Mouse (Mus musculus): ENCODE results near the gene Nipal4.
"Not testable (repeated sequence)": the region's sequence is repeated elsewhere in the genome, so short reads cannot be mapped to it uniquely, and the experiment has no call there.

Gene Nipal4

GRCm38 (mm10) chr11:46165866-46166585 is at the start of gene Nipal4:
TSS of gene Nipal4 (minus strand) at chr11:46166508.
- DNase-seq (ENCODE audit: low spot score in 2 of 2) = peak in 1 of 2 experiments; percentile 17

- DNase-seq (ENCODE audit: low spot score in 2 of 2) = peak in 1 of 2 experiments; percentile 55
Observed at GRCm38 (mm10) chr11:46215354-46215753, 49.0 kb upstream of the Nipal4 start.

GRCm38 (mm10) chr11:46214368-46215230 is 48.3 kb upstream of the Nipal4 start:
- DNase-seq (ENCODE audit: low spot score in 2 of 2) = no peak

GRCm38 (mm10) chr11:46213844-46214243 is 47.5 kb upstream of the Nipal4 start:
- no peak for DNase-seq (ENCODE audit: low spot score in 2 of 2)

- no peak for DNase-seq (ENCODE audit: low spot score in 2 of 2)
Observed at GRCm38 (mm10) chr11:46211858-46212257, 45.5 kb upstream of the Nipal4 start.

GRCm38 (mm10) chr11:46209884-46210283 is 43.6 kb upstream of the Nipal4 start:
- no peak for DNase-seq (ENCODE audit: low spot score in 2 of 2)

GRCm38 (mm10) chr11:46205639-46206409 is 39.5 kb upstream of the Nipal4 start:
- no peak for DNase-seq (ENCODE audit: low spot score in 2 of 2)

- no peak for DNase-seq (ENCODE audit: low spot score in 2 of 2)
Observed at GRCm38 (mm10) chr11:46204841-46205240, 38.5 kb upstream of the Nipal4 start.

GRCm38 (mm10) chr11:46202547-46202887 is 36.2 kb upstream of the Nipal4 start:
- DNase-seq (ENCODE audit: low spot score in 2 of 2) = no peak

- DNase-seq (ENCODE audit: low spot score in 2 of 2) = no peak
Observed at GRCm38 (mm10) chr11:46201636-46202546, 35.6 kb upstream of the Nipal4 start.

- no peak for DNase-seq (ENCODE audit: low spot score in 2 of 2)
Observed at GRCm38 (mm10) chr11:46200664-46201063, 34.4 kb upstream of the Nipal4 start.

- DNase-seq (ENCODE audit: low spot score in 2 of 2) = no peak
Observed at GRCm38 (mm10) chr11:46194175-46194574, 27.9 kb upstream of the Nipal4 start.

GRCm38 (mm10) chr11:46188283-46188682 is 22.0 kb upstream of the Nipal4 start:
- no peak for DNase-seq (ENCODE audit: low spot score in 2 of 2)

- no peak for DNase-seq (ENCODE audit: low spot score in 2 of 2)
Observed at GRCm38 (mm10) chr11:46185486-46185885, 19.2 kb upstream of the Nipal4 start.

GRCm38 (mm10) chr11:46184946-46185345 is 18.6 kb upstream of the Nipal4 start:
- DNase-seq (ENCODE audit: low spot score in 2 of 2) = no peak

- not testable (repeated sequence) for DNase-seq (ENCODE audit: low spot score in 2 of 2)
Observed at GRCm38 (mm10) chr11:46182031-46182430, 15.7 kb upstream of the Nipal4 start.

- DNase-seq (ENCODE audit: low spot score in 2 of 2) = no peak
Observed at GRCm38 (mm10) chr11:46177246-46178043, 11.1 kb upstream of the Nipal4 start.

- DNase-seq (ENCODE audit: low spot score in 2 of 2) = no peak
Observed at GRCm38 (mm10) chr11:46176155-46176554, 9.8 kb upstream of the Nipal4 start.

- no peak for DNase-seq (ENCODE audit: low spot score in 2 of 2)
Observed at GRCm38 (mm10) chr11:46172128-46172527, 5.8 kb upstream of the Nipal4 start.

GRCm38 (mm10) chr11:46169908-46170307 is 3.6 kb upstream of the Nipal4 start:
- DNase-seq (ENCODE audit: low spot score in 2 of 2) = no peak
